Mouse (Mus musculus) right cerebral cortex, postnatal 36 days (tissue): ENCODE data around the gene 1700123O20Rik.
A peak's percentile ranks its signal among the peaks of the same experiment; 100 is the strongest.

Experiments used
- DNase-seq, 2 experiments: peaks; one replicate each; pipeline ENCODE4 v3.0.0; 2022; ENCODE audit warnings: low spot score in 2 of 2, mixed read lengths in 1 of 2

1700123O20Rik gene

DNA sequence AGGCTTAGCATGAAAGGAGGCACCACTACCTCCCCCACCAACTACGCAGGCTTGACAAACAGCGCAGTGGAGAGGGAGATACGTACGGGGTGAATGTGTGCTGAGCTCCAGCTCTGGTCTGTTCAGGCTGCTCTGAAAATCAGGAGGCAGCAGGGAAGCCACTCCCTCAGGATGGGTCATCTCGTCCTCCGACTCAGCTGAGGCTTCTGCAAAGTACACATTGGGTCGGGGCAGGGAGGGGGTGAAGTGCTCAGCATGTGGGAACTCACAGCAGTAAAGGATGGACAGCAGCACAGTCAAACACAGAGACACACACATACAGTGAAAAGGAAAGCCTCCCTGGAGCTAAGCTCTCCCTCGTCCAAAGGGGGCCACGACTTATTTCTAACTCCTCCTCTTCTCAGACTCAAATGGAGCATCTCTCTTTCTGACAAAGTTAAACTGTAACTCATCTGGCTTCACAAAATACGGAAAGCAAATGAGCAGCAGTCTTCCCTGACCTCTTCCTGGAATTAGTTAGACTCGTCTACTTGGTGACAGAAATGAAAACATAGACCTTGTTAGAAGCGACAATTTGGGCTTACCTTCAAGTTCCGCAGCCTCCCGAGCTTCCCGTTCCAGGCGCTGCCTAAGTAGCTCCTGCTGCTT, 7.2 kb upstream of the 1700123O20Rik start:
- DNase-seq: no peak

DNA sequence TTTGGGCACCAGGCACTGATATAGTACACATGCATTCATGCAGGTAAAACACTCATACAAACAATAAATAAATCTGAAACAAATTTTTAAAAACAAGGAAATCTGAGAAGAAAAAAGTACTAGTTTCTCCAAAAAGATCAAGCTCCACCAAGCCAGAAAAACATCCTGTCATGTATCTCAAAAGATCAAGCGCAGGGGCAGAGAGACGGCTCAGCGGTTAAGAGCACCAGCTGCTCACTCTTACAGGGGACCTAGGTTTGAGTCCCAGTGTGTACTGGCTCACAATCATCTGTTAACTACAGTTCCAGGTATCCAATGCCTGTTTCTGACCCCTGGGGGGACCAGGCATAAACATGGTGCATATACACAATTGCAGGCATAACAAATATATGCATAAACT, 3.6 kb upstream of the 1700123O20Rik start:
- DNase-seq: no peak

DNA sequence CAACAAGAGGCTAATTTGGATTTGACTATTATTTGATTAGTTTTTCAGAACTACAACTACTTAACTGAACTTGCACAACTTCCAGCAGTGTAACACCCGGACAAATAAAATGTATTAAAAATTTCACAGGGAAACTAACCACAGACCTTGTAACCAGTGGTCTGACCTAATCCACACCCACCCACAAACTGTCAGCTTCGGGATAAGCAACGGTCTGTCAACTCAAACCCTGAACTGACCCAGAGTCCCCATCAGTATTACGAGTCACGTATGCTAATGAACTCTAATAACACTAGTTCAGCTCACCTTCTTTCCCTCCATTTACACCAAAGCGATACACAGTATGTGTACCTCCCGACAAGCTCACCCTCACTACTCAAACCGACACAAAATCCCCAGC, 545 bp upstream of the 1700123O20Rik start:
- DNase-seq: no peak

DNA sequence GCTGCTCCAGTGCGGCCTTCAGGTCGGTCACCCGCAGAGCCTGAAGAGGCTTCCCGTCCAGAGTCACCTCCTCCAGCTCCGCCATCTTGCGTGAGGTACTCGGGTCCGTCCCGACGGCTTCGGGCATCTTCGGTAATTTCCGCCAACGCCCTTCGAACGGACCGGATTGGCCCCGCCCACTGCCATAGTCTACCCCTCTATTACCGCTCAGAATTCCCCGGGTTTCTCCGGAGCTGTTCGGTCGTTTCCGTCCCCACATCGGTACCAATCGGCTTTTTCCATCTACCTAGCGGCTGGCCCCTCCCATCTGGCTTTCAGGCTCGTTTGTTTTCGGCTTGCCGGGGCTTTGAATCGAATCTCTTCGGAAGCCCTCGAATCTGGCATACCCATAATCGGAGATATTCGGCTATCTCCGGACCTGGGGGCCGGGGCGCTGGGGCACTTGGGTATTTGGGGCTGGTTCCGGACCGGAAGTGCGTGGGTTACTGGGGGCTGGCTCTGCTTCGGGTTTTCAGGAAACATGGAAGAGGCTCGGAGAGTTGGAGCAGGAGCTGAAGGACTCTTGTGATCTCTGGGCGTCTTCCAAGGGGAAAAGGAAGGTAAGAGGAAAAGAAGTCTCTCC, 617 bp downstream of the 1700123O20Rik start, which contains the start of gene Acin1:
Gene Acin1, minus strand, starts transcription at position 410 of the 622 bp plus-strand sequence.
- DNase-seq: peak; percentile 100

DNA sequence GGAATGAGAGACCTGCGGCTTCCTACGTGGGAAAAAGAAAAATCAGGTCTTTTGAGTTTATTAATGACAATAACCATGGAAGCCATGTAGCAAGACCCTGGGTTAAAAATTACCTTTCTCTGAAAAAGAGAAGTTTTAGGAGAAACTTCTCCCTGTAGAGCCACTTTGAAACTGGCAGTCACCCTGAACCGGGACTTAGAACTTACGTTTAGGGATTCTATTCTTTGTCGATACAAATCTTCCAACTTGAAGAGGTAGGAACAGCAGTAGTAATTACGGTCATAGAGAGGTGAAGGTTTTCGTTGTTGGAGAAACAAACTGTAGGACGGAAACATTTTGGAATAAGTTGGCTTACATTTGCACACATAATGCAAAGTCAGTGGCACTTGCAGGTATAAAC, 1.2 kb downstream of the 1700123O20Rik start:
- DNase-seq: no peak

DNA sequence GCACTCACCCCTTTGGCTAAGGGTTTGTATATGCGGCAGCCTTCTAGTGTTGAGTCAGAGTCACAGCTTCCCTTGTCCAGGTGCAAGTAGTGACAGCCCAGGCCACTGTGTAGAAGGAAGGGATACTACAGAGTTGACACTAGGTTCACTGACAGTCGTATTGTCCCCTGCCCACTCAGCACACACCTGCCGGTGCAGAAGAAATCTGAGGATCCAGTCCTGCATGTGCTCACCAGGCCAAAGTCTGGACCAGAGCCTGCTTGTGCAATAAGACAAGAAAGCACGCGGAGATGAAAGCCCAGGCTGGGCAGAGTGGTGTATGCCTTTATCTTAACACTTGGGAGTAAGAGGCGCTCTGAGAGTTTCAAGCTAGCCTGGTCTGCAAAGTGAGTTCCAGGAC, 9.0 kb downstream of the 1700123O20Rik start:
- DNase-seq: no peak

DNA sequence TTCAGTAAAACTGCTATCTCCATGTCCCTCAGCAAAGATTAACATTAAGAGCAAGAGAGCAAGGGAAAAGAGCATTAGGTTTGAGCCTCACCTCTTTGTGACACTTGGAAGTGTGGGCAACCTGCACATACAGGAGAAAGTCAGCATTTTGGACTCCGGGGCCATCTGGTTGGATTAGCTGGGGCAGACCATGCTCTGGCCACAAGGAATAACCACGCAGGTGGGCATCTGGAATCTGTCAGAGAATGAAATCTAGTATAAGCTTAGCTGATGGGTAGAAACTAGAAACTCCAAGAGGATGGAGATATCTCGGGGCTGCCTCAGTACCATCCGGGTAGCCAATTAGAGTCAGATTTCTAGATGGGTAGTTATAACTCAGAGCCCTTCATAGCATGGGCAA, 10.7 kb downstream of the 1700123O20Rik start:
- no peak for DNase-seq

DNA sequence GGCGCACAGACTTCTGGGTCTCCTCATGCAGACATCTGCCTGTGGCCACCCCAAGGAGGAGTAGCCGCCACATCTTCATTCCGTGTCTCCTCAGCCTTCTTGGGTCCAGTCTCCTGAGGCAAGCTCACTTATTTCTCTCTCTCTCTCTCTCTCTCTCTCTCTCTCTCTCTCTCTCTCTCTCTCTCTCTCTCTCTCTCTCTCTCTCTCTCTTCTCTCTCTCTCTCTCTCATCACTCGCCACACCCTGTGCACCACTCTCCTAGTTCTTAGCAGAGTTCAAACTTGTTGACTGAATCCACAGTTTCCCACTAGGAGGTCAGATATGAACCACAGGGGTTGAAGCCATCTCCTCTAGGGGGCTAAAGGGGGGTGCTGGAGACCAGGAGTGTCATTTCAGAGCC, 12.7 kb downstream of the 1700123O20Rik start, which contains the start of gene Gm29776:
Gene Gm29776, minus strand, starts transcription at position 101 of the 400 bp plus-strand sequence.
- DNase-seq: no peak

DNA sequence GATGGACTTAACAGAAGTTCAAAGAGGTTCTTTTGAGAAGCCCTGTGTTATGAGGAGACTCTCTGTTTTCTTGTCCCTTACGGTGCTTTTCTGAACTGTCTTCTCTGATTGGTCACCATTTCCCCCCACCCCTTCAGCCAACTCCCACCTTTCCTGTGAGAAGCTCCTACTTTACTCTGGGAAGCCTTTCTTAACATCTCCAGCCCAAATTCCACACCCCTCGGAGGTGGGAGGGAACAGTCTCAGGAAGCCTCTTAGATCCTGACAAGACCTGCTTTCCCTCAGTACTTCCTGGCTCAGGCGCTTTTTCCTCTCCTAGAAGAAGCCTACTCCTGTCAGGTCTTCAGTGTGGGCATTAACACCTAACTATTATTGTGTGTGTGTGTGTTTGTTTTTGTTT, 13.6 kb downstream of the 1700123O20Rik start:
- DNase-seq: no peak

DNA sequence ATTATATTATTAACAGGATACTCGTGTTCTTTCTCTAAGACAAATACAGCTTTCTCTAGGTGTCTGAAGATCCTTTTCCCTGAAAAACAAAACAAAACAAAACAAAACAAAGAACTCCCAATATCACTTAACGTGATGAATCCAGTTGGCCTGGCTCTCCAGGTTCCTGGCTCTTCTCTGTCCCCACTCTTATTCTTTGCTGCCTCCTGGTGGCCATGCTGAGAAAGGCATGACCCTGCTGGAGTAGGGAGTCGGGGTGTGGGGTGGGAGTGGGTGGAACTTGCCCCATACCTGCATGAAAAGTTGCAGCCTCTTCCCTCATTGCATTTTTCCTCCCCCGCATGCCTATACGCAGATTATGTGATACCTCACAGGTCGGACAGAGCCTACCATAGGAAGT, 15.3 kb downstream of the 1700123O20Rik start:
- DNase-seq: no peak

DNA sequence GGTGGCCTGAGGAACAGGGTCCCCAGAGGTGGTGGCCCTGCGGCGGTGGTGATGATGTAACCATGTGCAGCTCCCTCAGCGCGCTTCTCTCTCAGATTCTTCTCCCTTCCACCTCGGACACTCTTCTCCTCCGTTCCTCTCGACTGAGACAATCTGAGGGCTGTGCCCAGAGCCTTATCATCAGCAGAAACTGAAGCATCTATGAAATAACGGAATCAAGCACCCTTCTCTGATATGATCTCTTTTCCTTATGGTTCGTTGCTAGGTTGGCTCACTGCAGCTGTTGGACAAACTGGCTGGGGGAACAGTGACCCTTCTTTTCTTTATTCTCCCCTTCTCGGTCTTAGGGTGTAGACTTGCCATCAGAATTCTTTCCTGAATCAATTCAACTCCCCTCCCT, 17.2 kb downstream of the 1700123O20Rik start:
- DNase-seq: no peak

DNA sequence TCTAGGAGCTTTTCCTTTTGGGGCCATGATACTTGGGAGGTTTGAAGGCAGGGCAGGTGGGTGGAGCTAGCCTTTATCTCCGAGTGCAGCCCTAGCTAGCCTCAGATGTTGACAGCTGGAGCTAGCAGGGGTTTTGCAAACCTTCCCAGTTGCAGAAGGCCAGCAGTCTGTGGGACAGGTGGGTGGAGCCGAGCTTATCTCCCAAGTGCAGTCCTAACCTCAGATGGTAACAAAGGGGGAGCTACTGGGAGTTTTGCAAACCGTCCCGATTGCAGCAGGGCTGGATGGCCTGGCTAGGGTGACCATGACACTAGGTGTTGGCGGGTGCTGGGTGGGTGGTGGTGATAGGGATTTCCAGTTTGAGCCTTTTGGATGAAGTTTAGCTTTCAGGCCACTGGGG, 19.8 kb downstream of the 1700123O20Rik start:
- no peak for DNase-seq

DNA sequence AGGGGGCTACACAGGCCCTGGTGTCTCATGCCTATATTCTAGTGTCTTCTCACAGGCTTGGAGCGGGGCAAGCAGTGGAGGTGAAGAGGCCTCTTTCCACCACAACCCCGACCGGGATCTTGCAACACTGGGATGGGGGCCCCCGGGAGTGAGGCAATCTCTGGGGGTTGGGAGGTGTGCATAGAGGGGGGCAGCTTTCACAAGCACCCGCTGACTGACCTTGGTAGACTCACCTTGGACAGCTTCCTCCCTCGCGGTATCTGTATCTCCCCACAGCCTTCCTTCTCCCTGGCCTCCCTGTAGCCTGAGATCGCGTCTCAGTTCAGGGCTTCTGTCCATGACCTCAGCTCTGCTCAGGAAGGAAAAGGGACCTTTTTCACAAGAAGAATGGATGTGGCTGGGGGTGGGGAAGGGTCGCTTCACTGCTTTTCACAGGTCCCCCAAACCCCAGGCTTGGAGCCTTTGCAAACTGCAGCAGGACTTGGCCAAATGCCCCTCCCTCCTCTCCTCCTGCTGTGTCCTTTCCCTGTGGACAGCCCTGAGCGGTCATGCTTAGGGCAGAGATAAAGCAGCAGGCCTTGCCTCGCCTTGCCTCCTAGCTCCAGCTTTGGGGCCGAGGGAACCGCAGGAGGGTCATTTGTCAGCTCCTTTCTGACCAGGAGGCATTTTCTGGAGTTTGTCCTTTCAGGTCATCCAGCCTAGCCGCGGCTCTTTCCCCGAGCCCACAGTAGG, 20.7 kb downstream of the 1700123O20Rik start:
- DNase-seq: no peak

DNA sequence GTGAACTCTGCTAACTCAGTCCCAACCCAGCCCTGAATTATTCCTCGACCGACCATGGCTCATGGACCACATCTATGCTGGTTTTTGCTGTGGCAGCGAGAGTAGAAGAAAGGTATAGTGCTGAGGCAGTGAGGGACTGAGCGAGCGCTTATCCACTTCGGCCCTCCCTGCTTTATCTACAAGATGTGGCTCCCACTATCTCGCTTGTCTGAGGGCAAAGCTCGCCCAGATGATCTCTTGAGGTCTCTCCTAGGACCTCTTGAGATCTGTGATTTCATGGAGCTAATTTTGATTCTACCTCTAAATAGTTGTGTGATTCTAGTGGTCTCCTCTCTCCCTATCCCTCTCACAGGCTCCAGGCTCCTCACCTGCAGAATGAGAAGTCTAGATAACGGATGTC, 23.0 kb downstream of the 1700123O20Rik start:
- no peak for DNase-seq

DNA sequence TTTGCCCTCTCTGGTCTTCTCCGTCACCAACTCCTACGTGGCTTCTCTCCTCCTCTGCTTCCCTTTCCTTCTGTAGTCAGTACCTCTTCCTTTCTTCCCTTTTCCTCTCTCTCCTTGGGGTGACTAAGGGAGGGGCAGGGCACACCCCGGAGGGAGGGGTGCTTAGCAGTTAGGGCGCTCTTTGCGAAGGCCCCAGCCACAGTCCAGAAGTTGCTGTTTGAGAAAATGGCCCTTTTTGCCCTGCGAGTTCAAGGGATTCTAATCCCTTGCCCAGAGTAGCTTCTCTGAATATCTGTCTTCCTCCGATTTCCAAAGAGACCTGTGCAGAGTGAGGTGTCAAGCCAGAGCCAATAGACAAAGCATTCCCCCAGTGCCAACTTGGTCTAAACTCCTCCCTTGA, 26.1 kb downstream of the 1700123O20Rik start, which contains the start of gene Cebpe:
Gene Cebpe, minus strand, starts transcription at position 101 of the 400 bp plus-strand sequence.
- DNase-seq: no peak

DNA sequence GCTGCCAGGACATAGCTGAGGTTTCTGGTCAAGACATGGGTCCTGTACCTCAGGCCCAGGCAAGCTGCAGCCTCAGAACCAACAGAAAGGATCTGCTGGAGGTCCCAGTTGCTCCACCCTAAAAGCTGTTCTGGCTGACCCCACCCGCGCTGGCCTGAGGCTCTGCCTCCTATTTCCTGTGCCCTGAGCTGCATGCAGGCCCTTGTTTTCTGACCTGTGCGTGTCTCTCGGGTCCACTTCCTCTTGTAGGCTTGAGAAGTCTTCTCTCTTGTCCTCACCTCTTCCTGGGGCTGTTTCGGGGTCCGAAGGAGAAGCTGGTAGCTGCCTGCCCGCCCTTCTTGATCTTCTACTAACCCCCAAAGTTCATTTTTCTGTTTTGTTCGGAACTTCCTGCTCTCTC, 26.8 kb downstream of the 1700123O20Rik start:
- DNase-seq: no peak

DNA sequence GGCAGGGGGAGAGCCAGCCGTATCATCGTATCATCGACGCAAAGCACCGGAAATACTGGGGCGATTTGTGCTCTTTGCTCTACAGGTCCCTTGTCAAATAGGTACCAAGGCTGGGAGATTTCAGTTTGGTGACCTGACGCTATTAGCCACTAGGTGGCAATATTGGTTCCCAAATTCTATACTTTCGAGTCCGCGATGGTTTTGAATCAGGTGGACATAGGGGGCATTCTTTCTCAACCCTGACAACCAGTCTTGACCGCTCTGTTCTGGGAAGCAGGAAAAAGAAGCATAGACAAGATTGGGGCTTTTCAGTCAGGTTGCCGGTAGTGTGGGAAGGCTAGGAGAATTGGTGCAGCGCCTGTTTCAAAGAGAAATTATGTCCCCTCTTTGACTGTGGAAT, 28.1 kb downstream of the 1700123O20Rik start:
- DNase-seq: peak; percentile 65 to 72

DNA sequence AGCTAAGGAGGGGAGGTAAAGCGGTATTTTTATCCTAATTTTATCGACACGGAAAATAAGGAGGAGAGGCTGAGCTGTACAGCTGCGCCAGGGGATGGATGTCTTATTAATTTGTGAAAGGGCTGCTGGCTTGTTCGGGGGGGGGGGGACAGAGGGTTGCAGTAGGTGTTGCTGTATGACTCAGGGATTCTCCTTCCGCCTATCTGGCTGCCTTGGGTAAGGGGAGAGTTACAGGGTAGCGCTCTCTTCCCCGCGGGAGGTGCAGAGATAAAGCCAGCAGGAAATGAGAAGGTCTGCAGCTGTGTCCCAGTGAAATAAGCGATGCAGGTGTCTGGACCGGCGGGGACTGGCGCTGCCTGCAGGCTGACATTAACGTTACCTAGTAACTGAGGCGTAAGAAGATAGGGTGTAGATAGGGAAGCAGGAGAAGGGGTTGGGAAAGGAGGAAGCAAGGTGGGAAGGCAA, 28.6 kb downstream of the 1700123O20Rik start:
- peak in 1 of 2 experiments; percentile 37 for DNase-seq

DNA sequence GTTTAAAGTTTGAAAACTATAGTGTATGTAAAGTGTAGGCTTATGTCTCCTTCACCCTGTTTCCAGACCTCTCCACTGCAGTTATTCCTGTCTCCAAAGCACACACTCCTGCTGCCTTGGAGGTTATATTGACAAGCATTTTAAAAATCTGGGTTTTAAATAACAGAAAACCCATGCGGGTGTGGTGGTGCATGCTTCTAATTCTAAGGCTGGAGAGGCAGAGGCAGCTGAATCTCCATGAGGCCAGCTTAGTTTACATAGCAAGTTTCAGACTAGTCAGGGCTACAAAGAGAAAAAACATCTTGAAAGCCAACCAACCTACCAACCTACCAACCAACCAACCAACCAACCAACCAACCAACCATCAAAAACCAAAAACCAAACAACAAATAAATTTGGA, 29.4 kb downstream of the 1700123O20Rik start:
- DNase-seq: no peak

DNA sequence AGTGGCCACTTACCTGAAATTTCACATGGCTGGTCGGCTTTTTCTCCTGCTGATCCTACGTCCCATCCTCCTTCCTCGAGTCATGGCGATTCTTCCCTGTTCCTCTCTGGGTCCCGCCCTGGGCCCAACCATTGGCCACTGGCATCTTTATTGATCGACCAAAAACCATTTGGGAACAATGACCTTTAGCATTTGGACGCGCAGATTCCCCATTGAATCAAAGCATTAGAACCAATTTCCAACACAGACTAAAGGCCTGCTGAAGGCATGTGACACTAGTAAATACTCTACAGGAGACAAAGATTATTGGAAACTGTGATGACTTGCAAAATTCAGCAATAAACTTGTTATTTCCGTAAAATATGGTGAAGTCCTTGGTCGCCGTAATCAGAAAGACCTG, 34.0 kb downstream of the 1700123O20Rik start:
- no peak for DNase-seq

DNA sequence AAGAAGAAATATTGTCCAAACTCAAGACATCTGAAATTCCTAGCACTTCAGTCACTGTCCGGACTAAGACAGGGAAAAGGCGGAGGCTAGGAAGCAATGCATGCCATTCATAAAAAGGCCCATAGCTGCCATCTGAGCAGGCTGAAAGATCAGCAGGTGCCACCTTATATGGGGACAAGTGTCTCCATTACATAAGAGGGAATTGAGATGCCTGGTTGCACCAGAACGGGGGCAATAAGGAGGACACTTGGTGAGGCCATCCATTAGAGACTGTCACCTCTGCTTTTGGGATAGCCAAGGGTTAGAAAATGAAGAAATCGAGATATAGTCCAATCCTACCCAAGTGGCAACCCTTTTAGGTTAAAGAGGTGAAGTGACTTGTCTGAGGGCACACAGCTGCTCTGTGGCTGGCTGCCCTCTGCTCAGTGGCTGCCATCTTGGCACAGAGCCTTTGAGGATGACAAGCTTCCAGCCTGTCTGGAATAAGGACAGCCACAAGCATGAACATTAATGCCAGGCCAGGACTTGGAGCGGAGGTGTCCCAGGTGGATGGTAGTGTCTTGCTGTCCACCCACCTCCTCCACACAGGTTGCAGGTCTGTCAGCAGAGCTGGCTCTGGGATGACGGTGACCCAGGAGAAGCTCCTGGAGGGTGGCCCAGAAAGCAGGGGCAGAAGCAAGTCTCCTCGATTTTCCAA, 34.8 kb downstream of the 1700123O20Rik start:
- no peak for DNase-seq

DNA sequence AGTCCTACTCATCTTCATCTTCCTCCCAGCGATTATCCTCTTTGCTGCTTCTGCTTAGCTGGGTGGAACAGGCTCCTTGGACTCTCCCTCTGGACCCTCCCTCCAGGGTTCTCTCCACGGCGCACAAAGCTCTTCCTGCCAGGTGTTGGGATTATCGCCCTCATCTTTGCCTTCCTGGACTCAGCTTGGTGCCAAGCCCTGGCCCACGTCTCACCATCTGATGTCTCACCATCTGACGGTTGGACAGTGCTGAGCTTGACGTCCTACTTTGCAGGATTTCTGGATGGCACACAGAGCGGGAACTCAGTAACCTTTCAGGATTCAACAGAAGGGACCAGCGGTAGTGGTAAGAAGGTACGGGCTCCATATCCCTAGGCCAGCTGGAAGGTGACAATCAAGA, 35.7 kb downstream of the 1700123O20Rik start:
- no peak for DNase-seq
